Comparison of ENCODE assay signal across 46 mouse cellular contexts in the genomic region with DNA sequence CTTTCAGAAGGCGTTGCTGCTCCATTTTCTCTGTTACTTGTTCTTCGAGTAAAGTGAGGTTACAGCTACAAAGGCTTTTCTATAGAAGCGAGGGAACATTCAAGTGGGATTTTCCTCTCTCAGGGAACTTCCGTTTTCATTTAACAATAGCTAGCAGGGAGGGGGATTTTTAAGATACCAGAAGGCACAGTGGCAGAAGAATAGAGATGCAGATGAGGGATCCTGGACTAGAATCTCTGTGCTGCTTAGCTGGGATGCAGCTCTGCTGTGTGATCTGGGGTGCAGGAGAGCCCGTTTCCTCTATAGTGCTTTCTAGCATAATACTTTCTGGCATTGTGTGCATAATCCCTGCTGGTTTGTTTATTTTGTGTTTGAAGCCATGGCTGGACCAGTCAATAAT. TPM values are rescaled to one million over a fixed set of nuclear protein-coding genes. Genes with fewer than 3 reads are reported as not detected.
"Had no signal": no experiment of that assay in that cellular context is flagged by ENCODE, and none has a peak within 500 bp of the region (broad histone marks: within the 10 kb centered on the region; RNA-seq: fewer than 3 reads in every experiment).

No protein-coding gene starts in this region.

- H3K4me3 ChIP-seq: heart, embryonic 10.5 days; heart, embryonic 12.5 days; heart, embryonic 13.5 days; heart, embryonic 15.5 days; hindbrain, embryonic 10.5 days; hindbrain, embryonic 12.5 days; hindbrain, embryonic 13.5 days; hindbrain, embryonic 15.5 days; intestine, embryonic 15.5 days; kidney, embryonic 15.5 days; layer of hippocampus, adult 2 months had no signal

- H3K27me3 ChIP-seq: heart, embryonic 12.5 days; heart, embryonic 13.5 days; heart, embryonic 15.5 days; hindbrain, embryonic 12.5 days; hindbrain, embryonic 13.5 days; hindbrain, embryonic 15.5 days; intestine, embryonic 15.5 days; kidney, embryonic 15.5 days had no signal

- H3K4me1 ChIP-seq: heart, embryonic 10.5 days; heart, embryonic 12.5 days; heart, embryonic 13.5 days; heart, embryonic 15.5 days; hindbrain, embryonic 12.5 days; hindbrain, embryonic 13.5 days; hindbrain, embryonic 15.5 days; intestine, embryonic 15.5 days; kidney, embryonic 15.5 days had no signal

- H3K4me2 ChIP-seq: heart, embryonic 11.5 days; heart, embryonic 12.5 days; heart, embryonic 13.5 days; heart, embryonic 15.5 days; hindbrain, embryonic 12.5 days; hindbrain, embryonic 13.5 days; hindbrain, embryonic 14.5 days; hindbrain, embryonic 15.5 days; intestine, embryonic 15.5 days; kidney, embryonic 15.5 days had no signal

- DNase-seq: heart, postnatal 10 days; heart, postnatal 14 days; heart, postnatal 36 days; heart, postnatal 4 days; kidney, adult 11 months; kidney, adult 18-20 months; kidney, adult 2 months; kidney, adult 8-10 months; kidney, adult 9 months; kidney, postnatal 10 days; kidney, postnatal 14 days; kidney, postnatal 25 days; kidney, postnatal 36 days; kidney, postnatal 4 days; layer of hippocampus, adult 9-11 months; layer of hippocampus, postnatal 36 days had no signal

- H3K9ac ChIP-seq: heart, embryonic 12.5 days; heart, embryonic 13.5 days; heart, embryonic 15.5 days; hindbrain, embryonic 12.5 days; hindbrain, embryonic 13.5 days; hindbrain, embryonic 14.5 days; hindbrain, embryonic 15.5 days; intestine, embryonic 15.5 days; kidney, embryonic 15.5 days had no signal

- H3K36me3 ChIP-seq: heart, embryonic 10.5 days; heart, embryonic 12.5 days; heart, embryonic 13.5 days; heart, embryonic 15.5 days; hindbrain, embryonic 10.5 days; hindbrain, embryonic 12.5 days; hindbrain, embryonic 13.5 days; hindbrain, embryonic 15.5 days; intestine, embryonic 15.5 days; kidney, embryonic 15.5 days had no signal

- ATAC-seq: hindbrain, embryonic 16.5 days; hindbrain, postnatal 0 days; inflammation-experienced regulatory T-cells, adult 6 months; intestine, embryonic 15.5 days; intestine, embryonic 16.5 days; intestine, postnatal 0 days had no signal

- H3K9me3 ChIP-seq: heart, embryonic 10.5 days; heart, embryonic 12.5 days; heart, embryonic 13.5 days; heart, embryonic 15.5 days; hindbrain, embryonic 10.5 days; hindbrain, embryonic 12.5 days; hindbrain, embryonic 13.5 days; hindbrain, embryonic 15.5 days; intestine, embryonic 15.5 days; kidney, embryonic 15.5 days had no signal

- H3K27ac ChIP-seq: heart, embryonic 10.5 days; heart, embryonic 13.5 days; heart, embryonic 15.5 days; hindbrain, embryonic 10.5 days; hindbrain, embryonic 12.5 days; hindbrain, embryonic 13.5 days; hindbrain, embryonic 14.5 days; hindbrain, embryonic 15.5 days; hindbrain, postnatal 0 days; intestine, embryonic 15.5 days; kidney, embryonic 15.5 days; kidney, postnatal 0 days; layer of hippocampus, adult 2 months had no signal

RNA-seq across cellular contexts. Expression of gene 4933405O20Rik, which starts 55.6 kb away (rescaled TPM):
- total RNA-seq: heart, adult 8-10 months; heart, postnatal 10 days; heart, postnatal 14 days; heart, postnatal 25 days; heart, postnatal 36 days; heart, postnatal 4 days; hematopoietic stem cell, adult 5-6 weeks; hindbrain, postnatal 0 days had no signal
- polyA plus RNA-seq: heart, embryonic 10.5 days; heart, embryonic 11.5 days; heart, embryonic 12.5 days; heart, embryonic 13.5 days; heart, embryonic 14.5 days; heart, embryonic 15.5 days; heart, embryonic 16.5 days; heart, postnatal 0 days; hindbrain, embryonic 10.5 days; hindbrain, embryonic 11.5 days; hindbrain, embryonic 12.5 days; hindbrain, embryonic 13.5 days; hindbrain, embryonic 14.5 days; hindbrain, embryonic 15.5 days; hindbrain, embryonic 16.5 days; hindbrain, postnatal 0 days; inflammation-experienced regulatory T-cells, adult 6 months; intestine, embryonic 14.5 days; intestine, embryonic 15.5 days; intestine, embryonic 16.5 days; intestine, postnatal 0 days; kidney, adult 2 months; kidney, embryonic 14.5 days; kidney, embryonic 15.5 days; kidney, embryonic 16.5 days; kidney, postnatal 0 days; large intestine, adult 2 months had no signal
